Mouse (Mus musculus) hindbrain, embryonic 15.5 days (tissue): Measurements from ENCODE around the gene Elf1. TPM values are rescaled to one million over a fixed set of nuclear protein-coding genes. Genes with fewer than 3 reads are reported as not detected.

Experiments used
- ATAC-seq: fragments of 200-750 bp; cut with Nextera tagmentation; 2 replicates; pipeline ENCODE4 v1.8.0; 2017; ENCODE audit warnings: low read depth, moderate number of reproducible peaks, moderate TSS enrichment; ENCODE audit not compliant: low FRiP score
- H3K27ac ChIP-seq: fragments of 300-500 bp; sonication (generic); replicated peaks from 2 replicates; pipeline ENCODE4 v1.5.1; 2015; ENCODE audit warnings: mild to moderate bottlenecking, inconsistent platforms
- H3K27me3 ChIP-seq: fragments of 300-500 bp; sonication (generic); 2 replicates; pipeline ENCODE4 v1.6.1; 2015; ENCODE audit warnings: control low read depth, inconsistent platforms
- H3K36me3 ChIP-seq: fragments of 300-500 bp; sonication (generic); 2 replicates; pipeline ENCODE4 v1.6.1; 2015; ENCODE audit warnings: control low read depth, inconsistent platforms
- H3K4me1 ChIP-seq: fragments of 300-500 bp; sonication (generic); replicated peaks from 2 replicates; pipeline ENCODE4 v1.6.1; 2015; ENCODE audit warnings: control low read depth, inconsistent platforms
- H3K4me2 ChIP-seq: fragments of 300-500 bp; sonication (generic); 2 replicates; pipeline ENCODE4 v1.6.1; 2015; ENCODE audit warnings: moderate library complexity, mild to moderate bottlenecking, inconsistent platforms
- H3K4me3 ChIP-seq: fragments of 300-500 bp; sonication (generic); 2 replicates; pipeline ENCODE4 v1.5.1; 2015; ENCODE audit warnings: mild to moderate bottlenecking, inconsistent platforms
- H3K9ac ChIP-seq: fragments of 300-500 bp; sonication (generic); 2 replicates; pipeline ENCODE4 v1.6.1; 2015; ENCODE audit warnings: inconsistent platforms
- H3K9me3 ChIP-seq: fragments of 300-500 bp; sonication (generic); 2 replicates; pipeline ENCODE4 v1.6.1; 2016; ENCODE audit warnings: control low read depth, inconsistent platforms
- WGBS: fragments of 180-500 bp; shearing (Covaris S2); methylation state at CpG from one replicate; pipeline ENCODE4 v1.1.7; 2015; 5-methylcytosine and 5-hydroxymethylcytosine counted together
- polyA plus RNA-seq: library from polyadenylated mRNA; unstranded; fragments of >200 nt; fragmentation: Nextera tagmentation; extraction: Ambion mirVana; gene quantifications from 2 replicates; pipeline ENCODE4 v1.2.1, GENCODE M21; 2015

Elf1 gene
- polyA plus RNA-seq, 1 experiment from 2014 or later, result 2.9 TPM

- Histone ChIP-seq H3K4me2 (no peak overlapping the region), H3K9ac (no peak overlapping the region), H3K27ac (no peak overlapping the region), H3K4me3 (no peak overlapping the region), H3K36me3 (peaks cover 4% of the 10 kb centered on the region; the same call in 1 of the 2 replicates), H3K4me1 (peaks cover 25% of the 10 kb centered on the region), H3K27me3 (no peaks in the 10 kb centered on the region), H3K9me3 (no peaks in the 10 kb centered on the region)
- WGBS, result 98% methylated on average over 8 of the region's 8 CpGs
- no peak for ATAC-seq
These were observed 109.9 kb downstream of the Elf1 start for GRCm38 (mm10) chr14:79590916-79591315.

GRCm38 (mm10) chr14:79591611-79592010 is 110.6 kb downstream of the Elf1 start:
- WGBS, result 85% methylated on average over 2 of the region's 2 CpGs
- Histone ChIP-seq H3K9ac (no peak overlapping the region), H3K4me1 (peaks cover 23% of the 10 kb centered on the region), H3K4me3 (no peak overlapping the region), H3K4me2 (no peak overlapping the region), H3K36me3 (peaks cover 9% of the 10 kb centered on the region), H3K9me3 (no peaks in the 10 kb centered on the region), H3K27me3 (no peaks in the 10 kb centered on the region), H3K27ac (no peak overlapping the region)
- no peak for ATAC-seq

GRCm38 (mm10) chr14:79594069-79594468 is 113.1 kb downstream of the Elf1 start:
- no peak overlapping the region for H3K27ac ChIP-seq
- no peak overlapping the region for H3K9ac ChIP-seq
- H3K4me1 ChIP-seq, result peaks cover 11% of the 10 kb centered on the region
- H3K36me3 ChIP-seq, result peaks cover 26% of the 10 kb centered on the region
- no peak for ATAC-seq
- H3K4me2 ChIP-seq, result no peak overlapping the region
- WGBS, result 92% methylated on average over 5 of the region's 5 CpGs
- no peaks in the 10 kb centered on the region for H3K27me3 ChIP-seq
- H3K4me3 ChIP-seq, result no peak overlapping the region
- H3K9me3 ChIP-seq, result no peaks in the 10 kb centered on the region

GRCm38 (mm10) chr14:79596602-79597001 is 115.6 kb downstream of the Elf1 start:
- no peaks in the 10 kb centered on the region for H3K9me3 ChIP-seq
- H3K4me3 ChIP-seq, result no peak overlapping the region
- H3K4me2 ChIP-seq, result no peak overlapping the region
- no peak overlapping the region for H3K9ac ChIP-seq
- no peaks in the 10 kb centered on the region for H3K27me3 ChIP-seq
- H3K36me3 ChIP-seq, result peaks cover 51% of the 10 kb centered on the region
- H3K4me1 ChIP-seq, result no peaks in the 10 kb centered on the region
- ATAC-seq, result no peak
- no peak overlapping the region for H3K27ac ChIP-seq
- WGBS, result 80% methylated on average over 4 of the region's 4 CpGs

GRCm38 (mm10) chr14:79605881-79606280 is 124.9 kb downstream of the Elf1 start:
- no peak for ATAC-seq
- Histone ChIP-seq H3K4me3 (no peak overlapping the region), H3K9ac (no peak overlapping the region), H3K27ac (no peak overlapping the region), H3K4me2 (no peak overlapping the region), H3K36me3 (peaks cover 76% of the 10 kb centered on the region), H3K27me3 (no peaks in the 10 kb centered on the region), H3K4me1 (no peaks in the 10 kb centered on the region), H3K9me3 (no peaks in the 10 kb centered on the region)
- WGBS, result 70% methylated on average over 2 of the region's 2 CpGs

- H3K4me1 ChIP-seq, result no peaks in the 10 kb centered on the region
- no peak overlapping the region for H3K27ac ChIP-seq
- H3K27me3 ChIP-seq, result no peaks in the 10 kb centered on the region
- WGBS, result 96% methylated on average over 6 of the region's 6 CpGs
- no peak overlapping the region for H3K9ac ChIP-seq
- H3K9me3 ChIP-seq, result no peaks in the 10 kb centered on the region
- no peak overlapping the region for H3K4me2 ChIP-seq
- no peak for ATAC-seq
- peaks cover 76% of the 10 kb centered on the region for H3K36me3 ChIP-seq
- no peak overlapping the region for H3K4me3 ChIP-seq
These were observed 125.4 kb downstream of the Elf1 start for GRCm38 (mm10) chr14:79606392-79606791.

- Histone ChIP-seq H3K4me3 (no peak overlapping the region), H3K27me3 (no peaks in the 10 kb centered on the region), H3K9ac (no peak overlapping the region), H3K4me1 (no peaks in the 10 kb centered on the region), H3K4me2 (no peak overlapping the region), H3K36me3 (peaks cover 75% of the 10 kb centered on the region), H3K27ac (no peak overlapping the region), H3K9me3 (no peaks in the 10 kb centered on the region)
- 94% methylated on average over 3 of the region's 3 CpGs for WGBS
- no peak for ATAC-seq
These were observed 125.9 kb downstream of the Elf1 start for GRCm38 (mm10) chr14:79606867-79607266.

GRCm38 (mm10) chr14:79607352-79607751 is 126.4 kb downstream of the Elf1 start:
- no peak overlapping the region for H3K9ac ChIP-seq
- H3K27ac ChIP-seq, result no peak overlapping the region
- no peak overlapping the region for H3K4me3 ChIP-seq
- H3K4me1 ChIP-seq, result no peaks in the 10 kb centered on the region
- no peaks in the 10 kb centered on the region for H3K27me3 ChIP-seq
- H3K9me3 ChIP-seq, result no peaks in the 10 kb centered on the region
- WGBS, result 97% methylated on average over 4 of the region's 4 CpGs
- no peak for ATAC-seq
- peaks cover 74% of the 10 kb centered on the region for H3K36me3 ChIP-seq
- no peak overlapping the region for H3K4me2 ChIP-seq

GRCm38 (mm10) chr14:79608286-79608685 is 127.3 kb downstream of the Elf1 start:
- no peak overlapping the region for H3K4me2 ChIP-seq
- no peaks in the 10 kb centered on the region for H3K4me1 ChIP-seq
- H3K9ac ChIP-seq, result no peak overlapping the region
- H3K27ac ChIP-seq, result no peak overlapping the region
- whole genome bisulfite sequencing, result 94% methylated on average over 6 of the region's 6 CpGs
- no peak for ATAC-seq
- H3K9me3 ChIP-seq, result no peaks in the 10 kb centered on the region
- no peaks in the 10 kb centered on the region for H3K27me3 ChIP-seq
- no peak overlapping the region for H3K4me3 ChIP-seq
- H3K36me3 ChIP-seq, result peaks cover 75% of the 10 kb centered on the region

GRCm38 (mm10) chr14:79617121-79617828 is 136.3 kb downstream of the Elf1 start:
- Histone ChIP-seq H3K27ac (no peak overlapping the region), H3K4me2 (no peak overlapping the region), H3K27me3 (no peaks in the 10 kb centered on the region), H3K4me3 (no peak overlapping the region), H3K4me1 (no peaks in the 10 kb centered on the region), H3K9ac (no peak overlapping the region), H3K36me3 (peaks cover 34% of the 10 kb centered on the region), H3K9me3 (no peaks in the 10 kb centered on the region)
- ATAC-seq, result peak; percentile 66; the same call in 1 of the 2 replicates
- WGBS, result 74% methylated on average over 8 of the region's 8 CpGs

- Histone ChIP-seq H3K4me2 (no peak overlapping the region), H3K36me3 (peaks cover 29% of the 10 kb centered on the region), H3K9ac (no peak overlapping the region), H3K4me1 (no peaks in the 10 kb centered on the region), H3K27ac (no peak overlapping the region), H3K27me3 (no peaks in the 10 kb centered on the region), H3K9me3 (no peaks in the 10 kb centered on the region), H3K4me3 (no peak overlapping the region)
- no peak for ATAC-seq
- 91% methylated on average over 7 of the region's 7 CpGs for WGBS
These were observed 138.8 kb downstream of the Elf1 start for GRCm38 (mm10) chr14:79619802-79620201.

GRCm38 (mm10) chr14:79621143-79621542 is 140.1 kb downstream of the Elf1 start:
- H3K4me3 ChIP-seq, result no peak overlapping the region
- WGBS, result 78% methylated on average over 3 of the region's 3 CpGs
- H3K9ac ChIP-seq, result no peak overlapping the region
- no peaks in the 10 kb centered on the region for H3K4me1 ChIP-seq
- H3K27me3 ChIP-seq, result no peaks in the 10 kb centered on the region
- H3K27ac ChIP-seq, result no peak overlapping the region
- peaks cover 40% of the 10 kb centered on the region for H3K36me3 ChIP-seq
- no peak for ATAC-seq
- no peak overlapping the region for H3K4me2 ChIP-seq
- no peaks in the 10 kb centered on the region for H3K9me3 ChIP-seq
